Mouse (Mus musculus): ENCODE results near the gene Nadk.

Gene Nadk

GRCm38 (mm10) chr4:155561661-155562442, at the start of gene Nadk:
Gene Nadk (plus strand): TSS chr4:155562378.
- no peak for DNase-seq (ENCODE audit: low read depth, low spot score)

- no peak for DNase-seq (ENCODE audit: low read depth, low spot score)
Measured at GRCm38 (mm10) chr4:155514810-155515209, 47.4 kb upstream of the Nadk start.

- no peak for DNase-seq (ENCODE audit: low read depth, low spot score)
Measured at GRCm38 (mm10) chr4:155517948-155518517, 44.1 kb upstream of the Nadk start.

GRCm38 (mm10) chr4:155522327-155522726, 39.9 kb upstream of the Nadk start:
- no peak for DNase-seq (ENCODE audit: low read depth, low spot score)

GRCm38 (mm10) chr4:155525751-155526150, 36.4 kb upstream of the Nadk start:
- no peak for DNase-seq (ENCODE audit: low read depth, low spot score)

GRCm38 (mm10) chr4:155529294-155529693, 32.9 kb upstream of the Nadk start:
- DNase-seq (ENCODE audit: low read depth, low spot score), result no peak

- DNase-seq (ENCODE audit: low read depth, low spot score), result no peak
Measured at GRCm38 (mm10) chr4:155549993-155550392, 12.2 kb upstream of the Nadk start.

GRCm38 (mm10) chr4:155550446-155550845, 11.7 kb upstream of the Nadk start:
- no peak for DNase-seq (ENCODE audit: low read depth, low spot score)

GRCm38 (mm10) chr4:155551073-155551472, 11.1 kb upstream of the Nadk start:
- DNase-seq (ENCODE audit: low read depth, low spot score), result no peak

GRCm38 (mm10) chr4:155552917-155553532, 9.2 kb upstream of the Nadk start:
- DNase-seq (ENCODE audit: low read depth, low spot score), result no peak

- DNase-seq (ENCODE audit: low read depth, low spot score), result no peak
Measured at GRCm38 (mm10) chr4:155554880-155555279, 7.3 kb upstream of the Nadk start.

GRCm38 (mm10) chr4:155555464-155555863, 6.7 kb upstream of the Nadk start:
- no peak for DNase-seq (ENCODE audit: low read depth, low spot score)

- DNase-seq (ENCODE audit: low read depth, low spot score), result no peak
Measured at GRCm38 (mm10) chr4:155559454-155559853, 2.7 kb upstream of the Nadk start.

- DNase-seq (ENCODE audit: low read depth, low spot score), result no peak
Measured at GRCm38 (mm10) chr4:155560932-155561331, 1.2 kb upstream of the Nadk start.

GRCm38 (mm10) chr4:155562725-155563399, 684 bp downstream of the Nadk start:
- DNase-seq (ENCODE audit: low read depth, low spot score), result no peak

GRCm38 (mm10) chr4:155563400-155564231, 1.4 kb downstream of the Nadk start:
- DNase-seq (ENCODE audit: low read depth, low spot score), result peak; percentile 94

- no peak for DNase-seq (ENCODE audit: low read depth, low spot score)
Measured at GRCm38 (mm10) chr4:155564315-155565069, 2.3 kb downstream of the Nadk start.

- no peak for DNase-seq (ENCODE audit: low read depth, low spot score)
Measured at GRCm38 (mm10) chr4:155566555-155566954, 4.4 kb downstream of the Nadk start.

- no peak for DNase-seq (ENCODE audit: low read depth, low spot score)
Measured at GRCm38 (mm10) chr4:155568170-155568569, 6.0 kb downstream of the Nadk start.

GRCm38 (mm10) chr4:155568632-155569370, 6.6 kb downstream of the Nadk start:
- no peak for DNase-seq (ENCODE audit: low read depth, low spot score)
